Mouse (Mus musculus): ENCODE data around the gene Gm10197. TPM values are rescaled to one million over a fixed set of nuclear protein-coding genes. Genes with fewer than 3 reads are reported as not detected.

Gm10197 gene
- total and polyA plus RNA-seq, 2 experiments from 2014 or later, result not detected

DNA sequence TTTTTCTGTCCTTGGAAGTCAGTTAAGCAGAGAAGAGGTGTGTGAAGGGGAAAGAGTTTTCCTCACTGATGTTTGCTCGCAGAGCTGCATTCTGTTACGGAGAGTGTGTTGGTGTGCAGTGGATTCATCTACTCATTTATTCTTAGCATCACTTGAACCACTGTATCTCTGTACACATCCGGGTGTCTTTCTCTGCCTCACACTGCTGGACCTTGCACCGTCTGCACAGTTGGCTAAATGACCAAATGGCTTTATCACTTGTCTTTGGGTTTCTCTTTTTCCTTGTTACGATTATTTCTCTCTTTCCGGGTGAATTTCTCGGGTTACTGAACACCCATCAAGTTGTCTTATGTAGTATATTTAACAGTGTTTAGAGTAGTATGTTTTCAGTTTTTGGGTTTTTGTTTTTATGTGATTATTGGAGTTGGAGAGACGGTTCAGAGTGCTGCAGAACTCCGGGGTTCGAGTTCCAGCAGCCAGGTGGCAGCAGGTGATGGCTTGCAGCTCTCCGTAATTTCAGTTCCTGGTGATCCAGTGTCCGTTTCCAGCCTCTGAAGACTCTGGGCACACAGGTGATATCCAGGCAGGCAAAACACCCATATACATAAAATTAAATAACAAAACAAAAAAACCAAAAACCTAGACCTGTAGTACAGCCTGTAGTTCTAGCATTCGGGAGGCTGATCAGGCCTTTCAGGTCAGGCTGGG lies 28.2 kb downstream of the Gm10197 start:
- WGBS, result 73% methylated on average over 13 of the region's 13 CpGs
- no peak overlapping the region for H3K4me2 ChIP-seq (ENCODE audit: low read depth, low read length)
- ATAC-seq (ENCODE audit: insufficient read depth, low read depth), result no peak

GRCm38 (mm10) chr19:53340423-53340822 lies 31.1 kb downstream of the Gm10197 start:
- Histone ChIP-seq H3K9me3 (replicated peaks; ENCODE audit: control insufficient read depth, low read length) (no peaks in the 10 kb centered on the region), H3K27me3 (ENCODE audit: control insufficient read depth, insufficient read depth, low read length) (no peaks in the 10 kb centered on the region), H3K4me1 (ENCODE audit: control insufficient read depth, insufficient read depth) (no peaks in the 10 kb centered on the region), H3K36me3 (replicated peaks; ENCODE audit: control insufficient read depth, insufficient read depth, low read length) (peaks cover 14% of the 10 kb centered on the region; the same call in 1 of the 2 replicates), H3K9ac (replicated peaks; ENCODE audit: low read depth, low read length) (no peak overlapping the region), H3K4me3 (ENCODE audit: low read depth, low read length) (no peak overlapping the region), H3K27ac (ENCODE audit: low read depth) (no peak overlapping the region), H3K4me2 (ENCODE audit: low read depth, low read length) (no peak overlapping the region)
- DNase-seq (ENCODE audit: low spot score) (no peak), ATAC-seq (ENCODE audit: insufficient read depth, low read depth) (no peak)
- TF ChIP-seq CTCF (IDR thresholded peaks at IDR 0.05; ENCODE audit: low read depth) (no peak), EP300 (IDR thresholded peaks at IDR 0.05; ENCODE audit: low read depth) (no peak)
- WGBS, result 23% methylated on average over 6 of the region's 6 CpGs

More for the DNA sequence above, 28.2 kb downstream of the Gm10197 start:
- H3K9me3 ChIP-seq (replicated peaks; ENCODE audit: control insufficient read depth, low read length), result no peaks in the 10 kb centered on the region
- H3K36me3 ChIP-seq (replicated peaks; ENCODE audit: control insufficient read depth, insufficient read depth, low read length), result 0 out of 2 replicates have a peak, but pooled peaks cover 6% of the 10 kb centered on the region
- TF ChIP-seq EP300 (IDR thresholded peaks at IDR 0.05; ENCODE audit: low read depth) (no peak), CTCF (IDR thresholded peaks at IDR 0.05; ENCODE audit: low read depth) (no peak)
- H3K4me1 ChIP-seq (ENCODE audit: control insufficient read depth, insufficient read depth), result no peaks in the 10 kb centered on the region
- H3K4me3 ChIP-seq (ENCODE audit: low read depth, low read length), result no peak overlapping the region
- H3K27ac ChIP-seq (ENCODE audit: low read depth), result no peak overlapping the region
- DNase-seq (ENCODE audit: low spot score), result no peak
- H3K9ac ChIP-seq (replicated peaks; ENCODE audit: low read depth, low read length), result no peak overlapping the region
- H3K27me3 ChIP-seq (ENCODE audit: control insufficient read depth, insufficient read depth, low read length), result no peaks in the 10 kb centered on the region

- Histone ChIP-seq H3K4me2 (ENCODE audit: low read depth, low read length) (no peak overlapping the region), H3K4me1 (ENCODE audit: control insufficient read depth, insufficient read depth) (no peaks in the 10 kb centered on the region), H3K27ac (ENCODE audit: low read depth) (no peak overlapping the region), H3K27me3 (ENCODE audit: control insufficient read depth, insufficient read depth, low read length) (no peaks in the 10 kb centered on the region), H3K4me3 (ENCODE audit: low read depth, low read length) (no peak overlapping the region), H3K9me3 (replicated peaks; ENCODE audit: control insufficient read depth, low read length) (no peaks in the 10 kb centered on the region), H3K9ac (replicated peaks; ENCODE audit: low read depth, low read length) (no peak overlapping the region), H3K36me3 (replicated peaks; ENCODE audit: control insufficient read depth, insufficient read depth, low read length) (peaks cover 29% of the 10 kb centered on the region)
- DNase-seq (ENCODE audit: low spot score), result no peak
- peak; percentile 56; the same call in 1 of the 2 replicates for ATAC-seq (ENCODE audit: insufficient read depth, low read depth)
- 40% methylated on average over 9 of the region's 9 CpGs for WGBS
- TF ChIP-seq CTCF (IDR thresholded peaks at IDR 0.05; ENCODE audit: low read depth) (no peak), EP300 (IDR thresholded peaks at IDR 0.05; ENCODE audit: low read depth) (no peak)
Observed at GRCm38 (mm10) chr19:53335241-53335640, 36.3 kb downstream of the Gm10197 start.

DNA sequence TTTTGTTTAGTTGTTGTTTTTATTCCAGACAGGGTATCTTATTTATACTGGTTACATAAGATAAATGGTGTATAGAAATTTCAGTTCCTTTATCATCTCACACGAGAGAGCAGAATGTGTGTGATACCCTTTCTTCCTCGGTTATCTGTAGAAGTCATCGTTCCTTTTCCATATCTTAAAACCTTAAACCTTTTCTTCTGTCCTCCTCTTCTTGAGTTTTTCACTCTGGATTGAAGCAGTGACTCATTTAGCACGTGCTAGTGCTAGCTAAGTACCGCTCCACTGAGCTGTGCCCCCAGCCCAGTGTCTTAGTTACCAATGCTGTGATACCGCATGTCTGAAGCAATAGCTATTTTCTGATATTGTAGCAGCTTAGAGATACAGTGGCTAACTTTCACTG lies 37.8 kb downstream of the Gm10197 start:
- DNase-seq (ENCODE audit: low spot score) (no peak), ATAC-seq (ENCODE audit: insufficient read depth, low read depth) (no peak)
- TF ChIP-seq EP300 (IDR thresholded peaks at IDR 0.05; ENCODE audit: low read depth), result no peak
- TF ChIP-seq CTCF (IDR thresholded peaks at IDR 0.05; ENCODE audit: low read depth), result no peak
- Histone ChIP-seq H3K36me3 (replicated peaks; ENCODE audit: control insufficient read depth, insufficient read depth, low read length) (peaks cover 29% of the 10 kb centered on the region), H3K27ac (ENCODE audit: low read depth) (no peak overlapping the region), H3K9ac (replicated peaks; ENCODE audit: low read depth, low read length) (no peak overlapping the region), H3K27me3 (ENCODE audit: control insufficient read depth, insufficient read depth, low read length) (no peaks in the 10 kb centered on the region), H3K4me3 (ENCODE audit: low read depth, low read length) (no peak overlapping the region), H3K4me2 (ENCODE audit: low read depth, low read length) (no peak overlapping the region), H3K4me1 (ENCODE audit: control insufficient read depth, insufficient read depth) (no peaks in the 10 kb centered on the region), H3K9me3 (replicated peaks; ENCODE audit: control insufficient read depth, low read length) (no peaks in the 10 kb centered on the region)
- 80% methylated on average over 6 of the region's 6 CpGs for WGBS

- Histone ChIP-seq H3K9me3 (replicated peaks; ENCODE audit: control insufficient read depth, low read length) (no peaks in the 10 kb centered on the region), H3K4me1 (ENCODE audit: control insufficient read depth, insufficient read depth) (no peaks in the 10 kb centered on the region), H3K36me3 (replicated peaks; ENCODE audit: control insufficient read depth, insufficient read depth, low read length) (peaks cover 15% of the 10 kb centered on the region), H3K4me2 (ENCODE audit: low read depth, low read length) (no peak overlapping the region), H3K4me3 (ENCODE audit: low read depth, low read length) (no peak overlapping the region), H3K9ac (replicated peaks; ENCODE audit: low read depth, low read length) (no peak overlapping the region), H3K27me3 (ENCODE audit: control insufficient read depth, insufficient read depth, low read length) (no peaks in the 10 kb centered on the region), H3K27ac (ENCODE audit: low read depth) (no peak overlapping the region)
- TF ChIP-seq EP300 (IDR thresholded peaks at IDR 0.05; ENCODE audit: low read depth) (no peak), CTCF (IDR thresholded peaks at IDR 0.05; ENCODE audit: low read depth) (no peak)
- DNase-seq (ENCODE audit: low spot score) (no peak), ATAC-seq (ENCODE audit: insufficient read depth, low read depth) (no peak)
- 84% methylated on average over 21 of the region's 21 CpGs for WGBS
Observed at GRCm38 (mm10) chr19:53331882-53332500, 39.6 kb downstream of the Gm10197 start.
